Mouse (Mus musculus) intestine, postnatal 0 days (tissue): ENCODE data around the gene Msantd2. TPM values are rescaled to one million over a fixed set of nuclear protein-coding genes. Genes with fewer than 3 reads are reported as not detected.

Experiments
- ATAC-seq: fragments of 200-750 bp; cut with Nextera tagmentation; 2 replicates; pipeline ENCODE4 v1.8.0; 2017; ENCODE audit warnings: mild to moderate bottlenecking, moderate TSS enrichment, moderate library complexity
- H3K27ac ChIP-seq: fragments of 300-500 bp; sonication (generic); 2 replicates; pipeline ENCODE4 v1.5.1; 2014; ENCODE audit warnings: mild to moderate bottlenecking, low read depth, low read length, moderate library complexity
- H3K27me3 ChIP-seq: fragments of 300-500 bp; sonication (generic); replicated peaks from 2 replicates; pipeline ENCODE4 v1.6.1; 2014; ENCODE audit warnings: low read length, mixed read lengths; ENCODE audit not compliant: control insufficient read depth, insufficient read depth
- H3K36me3 ChIP-seq: fragments of 300-500 bp; sonication (generic); 2 replicates; pipeline ENCODE4 v1.6.1; 2014; ENCODE audit warnings: mild to moderate bottlenecking, moderate library complexity; ENCODE audit not compliant: control insufficient read depth, insufficient read depth
- H3K4me1 ChIP-seq: fragments of 300-500 bp; sonication (generic); replicated peaks from 2 replicates; pipeline ENCODE4 v1.6.1; 2014; ENCODE audit warnings: antibody characterized with exemption, low read length, mixed read lengths; ENCODE audit not compliant: control insufficient read depth, insufficient read depth
- H3K4me2 ChIP-seq: fragments of 300-500 bp; sonication (generic); replicated peaks from 2 replicates; pipeline ENCODE4 v1.6.1; 2014; ENCODE audit warnings: low read depth, mild to moderate bottlenecking, moderate library complexity
- H3K4me3 ChIP-seq: fragments of 300-500 bp; sonication (generic); 2 replicates; pipeline ENCODE4 v1.5.1; 2014; ENCODE audit warnings: low read depth, low read length
- H3K9ac ChIP-seq: fragments of 300-500 bp; sonication (generic); 2 replicates; pipeline ENCODE4 v1.6.1; 2014; ENCODE audit warnings: mild to moderate bottlenecking, low read depth, low read length
- H3K9me3 ChIP-seq: fragments of 300-500 bp; sonication (generic); 2 replicates; pipeline ENCODE4 v1.6.1; 2016; ENCODE audit warnings: mixed run types; ENCODE audit not compliant: control insufficient read depth
- CTCF ChIP-seq: sonication (generic); IDR thresholded peaks from 2 replicates; pipeline ENCODE4 v1.5.1; 2016; ENCODE audit warnings: low read depth, mild to moderate bottlenecking, control low read depth, antibody characterized with exemption, moderate library complexity
- WGBS: fragments of 180-500 bp; shearing (Covaris S2); extraction: QIAGEN DNeasy Blood & Tissue Kit; methylation state at CpG from one replicate; pipeline ENCODE4 v1.1.7; 2014; 5-methylcytosine and 5-hydroxymethylcytosine counted together
- polyA plus RNA-seq: library from polyadenylated mRNA; unstranded; fragments of >200 nt; fragmentation: Nextera tagmentation; extraction: Ambion mirVana; gene quantifications from 2 replicates; pipeline ENCODE4 v1.2.1, GENCODE M21; 2015

Gene Msantd2
- polyA plus RNA-seq, 1 experiment from 2014 or later = 7.4 TPM

- Histone ChIP-seq H3K9me3 (no peaks in the 10 kb centered on the region), H3K9ac (0 out of 2 replicates have a peak within 1 kb of the TSS, but pooled peaks have one; percentile 11), H3K4me1 (peaks cover 7% of the 10 kb centered on the region; the same call in 1 of the 2 replicates), H3K36me3 (peaks cover 10% of the 10 kb centered on the region), H3K27me3 (peaks cover 22% of the 10 kb centered on the region), H3K4me2 (peak within 1 kb of the TSS; percentile 54), H3K4me3 (peak within 1 kb of the TSS; percentile 45), H3K27ac (peak within 1 kb of the TSS; percentile 54)
- ATAC-seq = no peak
- TF ChIP-seq CTCF = peak; percentile 15; the same call in 1 of the 2 replicates
- WGBS = 23% methylated on average over 41 of the region's 41 CpGs
These were observed 38.5 kb downstream of the Msantd2 start, which contains the start of gene Esam for GRCm38 (mm10) chr9:37527396-37528224. TSS of gene Esam (plus strand) at chr9:37528078.

DNA sequence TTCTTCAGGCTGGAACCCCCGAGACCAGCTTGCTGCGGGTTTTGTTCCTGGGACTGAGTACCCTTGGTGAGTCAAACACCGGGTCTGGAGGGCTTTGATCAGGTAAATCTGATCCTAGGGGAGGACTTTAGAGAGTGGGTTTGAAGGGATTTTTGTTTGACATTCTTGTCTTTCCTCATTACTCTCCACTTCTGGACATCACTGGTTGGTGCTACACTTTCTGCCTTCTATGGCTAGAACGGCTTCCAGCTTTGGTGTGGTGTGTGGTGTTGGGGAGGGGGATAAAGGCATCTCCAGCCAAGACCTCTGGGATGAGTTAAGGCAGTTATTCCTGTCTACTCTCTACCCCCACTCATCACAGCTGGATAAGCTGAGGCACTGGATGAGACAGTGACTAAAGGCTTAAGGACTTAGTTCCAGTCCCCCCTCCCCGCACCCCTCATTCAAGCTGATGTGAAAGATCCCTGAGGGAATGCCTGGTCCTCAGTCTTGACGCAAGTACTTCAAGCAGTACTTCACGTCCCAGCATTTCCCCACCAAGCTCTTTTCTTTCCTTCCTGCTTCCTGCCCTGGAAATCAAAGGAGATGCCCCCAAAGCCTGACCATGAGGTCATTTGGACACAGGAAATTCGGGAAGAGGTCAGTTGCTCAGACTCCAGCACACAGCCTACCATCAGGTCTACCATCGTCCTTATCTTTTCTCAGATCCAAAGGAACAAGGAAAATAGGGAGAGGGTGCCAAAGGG is 39.3 kb downstream of the Msantd2 start:
- Histone ChIP-seq H3K9me3 (no peaks in the 10 kb centered on the region), H3K9ac (no peak overlapping the region), H3K4me1 (peaks cover 7% of the 10 kb centered on the region; the same call in 1 of the 2 replicates), H3K27ac (peak overlapping the region; percentile 54; the same call in 1 of the 2 replicates), H3K4me3 (peak overlapping the region; percentile 45), H3K4me2 (peak overlapping the region; percentile 54; the same call in 1 of the 2 replicates), H3K36me3 (0 out of 2 replicates have a peak, but pooled peaks cover 2% of the 10 kb centered on the region), H3K27me3 (peaks cover 22% of the 10 kb centered on the region)
- no peak for ATAC-seq
- no peak for TF ChIP-seq CTCF
- WGBS = 52% methylated on average over 9 of the region's 9 CpGs

- ATAC-seq = peak; percentile 52
- H3K4me3 ChIP-seq = peak overlapping the region; percentile 45
- peaks cover 4% of the 10 kb centered on the region; the same call in 1 of the 2 replicates for H3K36me3 ChIP-seq
- peaks cover 22% of the 10 kb centered on the region for H3K27me3 ChIP-seq
- H3K27ac ChIP-seq = peak overlapping the region; percentile 54
- peaks cover 7% of the 10 kb centered on the region; the same call in 1 of the 2 replicates for H3K4me1 ChIP-seq
- TF ChIP-seq CTCF = peak; percentile 57
- no peaks in the 10 kb centered on the region for H3K9me3 ChIP-seq
- H3K9ac ChIP-seq = peak overlapping the region; percentile 23; the same call in 1 of the 2 replicates
- WGBS = 4% methylated on average over 32 of the region's 32 CpGs
- H3K4me2 ChIP-seq = peak overlapping the region; percentile 95
These were observed 41.1 kb downstream of the Msantd2 start for GRCm38 (mm10) chr9:37530031-37530887.

DNA sequence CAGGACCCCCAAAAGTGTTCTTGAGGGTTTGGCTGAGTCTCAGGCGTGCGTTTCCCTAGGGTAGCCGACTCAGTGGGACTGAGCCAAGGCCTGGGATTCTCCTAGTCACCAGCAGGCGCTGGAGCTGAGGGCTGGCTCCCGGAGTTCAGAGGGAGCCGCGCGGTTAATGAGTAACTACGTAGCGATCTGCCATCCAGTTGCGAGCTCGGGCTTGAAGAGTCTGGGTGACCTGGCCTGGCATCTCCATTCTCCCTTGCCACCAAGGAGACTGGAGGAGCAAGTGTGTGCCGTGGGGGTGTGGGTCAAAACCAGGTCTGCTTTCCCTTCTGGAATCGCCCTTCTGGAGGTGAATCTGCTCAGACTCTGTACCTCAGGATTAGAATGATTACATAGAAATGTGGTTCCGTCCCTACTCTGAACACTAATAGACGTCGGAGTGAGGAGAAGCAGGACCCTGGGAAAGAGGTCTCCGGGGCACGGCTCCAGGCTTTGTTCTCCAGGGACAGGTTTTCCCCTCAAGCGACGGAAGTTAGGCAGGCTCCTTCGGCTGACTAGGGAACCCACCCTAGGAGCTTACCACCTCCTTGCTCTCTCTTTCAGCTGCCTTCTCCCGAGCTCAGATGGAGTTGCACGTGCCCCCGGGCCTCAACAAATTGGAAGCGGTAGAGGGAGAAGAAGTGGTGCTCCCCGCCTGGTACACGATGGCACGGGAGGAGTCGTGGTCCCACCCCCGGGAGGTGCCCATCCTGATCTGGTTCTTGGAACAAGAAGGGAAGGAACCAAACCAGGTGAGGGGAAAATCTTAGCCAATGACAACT is 42.0 kb downstream of the Msantd2 start:
- ATAC-seq = peak; percentile 93
- peak; percentile 76 for TF ChIP-seq CTCF
- WGBS = 3% methylated on average over 31 of the region's 31 CpGs
- H3K4me3 ChIP-seq = peak overlapping the region; percentile 45
- peaks cover 7% of the 10 kb centered on the region; the same call in 1 of the 2 replicates for H3K4me1 ChIP-seq
- peak overlapping the region; percentile 54 for H3K27ac ChIP-seq
- H3K9ac ChIP-seq = peak overlapping the region; percentile 23; the same call in 1 of the 2 replicates
- peaks cover 4% of the 10 kb centered on the region; the same call in 1 of the 2 replicates for H3K36me3 ChIP-seq
- H3K4me2 ChIP-seq = peak overlapping the region; percentile 95
- H3K9me3 ChIP-seq = no peaks in the 10 kb centered on the region
- H3K27me3 ChIP-seq = peaks cover 22% of the 10 kb centered on the region

GRCm38 (mm10) chr9:37536851-37537250 is 47.7 kb downstream of the Msantd2 start:
- no peak for TF ChIP-seq CTCF
- Histone ChIP-seq H3K9ac (no peak overlapping the region), H3K9me3 (no peaks in the 10 kb centered on the region), H3K4me1 (no peaks in the 10 kb centered on the region), H3K4me2 (no peak overlapping the region), H3K4me3 (no peak overlapping the region), H3K27me3 (no peaks in the 10 kb centered on the region), H3K36me3 (peaks cover 7% of the 10 kb centered on the region; the same call in 1 of the 2 replicates), H3K27ac (no peak overlapping the region)
- ATAC-seq = no peak
- WGBS = 87% methylated on average over 4 of the region's 4 CpGs
